8 mouse cellular contexts compared by ENCODE assay signal in the genomic region with DNA sequence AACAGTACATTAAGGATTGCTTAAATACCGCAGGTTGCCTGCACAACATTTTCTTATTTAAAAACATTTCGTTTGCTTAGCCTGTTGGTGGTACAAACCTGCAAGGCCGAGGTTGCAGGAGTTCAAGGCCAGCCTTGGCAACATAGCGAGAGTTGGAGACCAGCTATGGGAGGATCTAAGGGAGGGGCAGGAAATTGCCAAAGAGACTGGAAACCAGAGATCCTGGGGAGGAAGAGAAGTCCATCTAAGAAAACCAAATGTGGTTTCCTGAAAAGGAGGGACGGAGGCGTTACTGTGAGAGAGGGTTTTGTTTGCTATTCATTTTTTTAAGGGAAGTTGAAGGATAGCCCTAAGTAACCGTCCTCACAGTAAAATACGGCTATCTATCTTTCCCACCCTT. TPM values are rescaled to one million over a fixed set of nuclear protein-coding genes. Genes with fewer than 3 reads are reported as not detected.
DNase-seq lines count a peak whose midpoint lies in the region; ATAC-seq and TF ChIP-seq lines count a peak whose summit lies in the region.

No protein-coding gene starts in this region.

- 0 out of 2 replicates have a peak overlapping the region, but pooled peaks have one; percentile 59 for H3K27ac ChIP-seq in spleen, adult 2 months (ENCODE audit: insufficient read depth, low read length)
- H3K27ac ChIP-seq in forebrain, embryonic 14.5 days (ENCODE audit: low read depth, low read length) = no peak overlapping the region
- peak overlapping the region; percentile 96 for H3K27ac ChIP-seq in hindbrain, embryonic 15.5 days (replicated peaks)
- peak overlapping the region; percentile 96 for H3K27ac ChIP-seq in lung, postnatal 0 days (ENCODE audit: low read length)
- H3K27ac ChIP-seq in stomach, embryonic 15.5 days = peak overlapping the region; percentile 100

- no peak for TF ChIP-seq CTCF in spleen, adult 2 months (IDR thresholded peaks at IDR 0.05; ENCODE audit: extremely low read depth, insufficient read depth, insufficient read length, insufficient replicate concordance)
- TF ChIP-seq CTCF in lung, postnatal 0 days (IDR thresholded peaks at IDR 0.05) = no peak

- TF ChIP-seq EP300 in lung, postnatal 0 days (IDR thresholded peaks at IDR 0.05) = peak; percentile 44; the same call in 1 of the 2 replicates

- DNase-seq in spleen, adult 2 months (ENCODE audit: low read depth in 1 of 2, low spot score in 2 of 2) = no peak
- DNase-seq in spleen, postnatal 10 days (ENCODE audit: low spot score in 2 of 2) = no peak
- no peak for DNase-seq in forebrain, embryonic 14.5 days (ENCODE audit: low spot score)
- DNase-seq in lung, postnatal 0 days (ENCODE audit: low spot score) = peak; percentile 66
- no peak for DNase-seq in right cerebral cortex, postnatal 36 days (ENCODE audit: low spot score in 2 of 2)
- DNase-seq in left cerebral cortex, adult 11 months (ENCODE audit: low spot score) = no peak

- H3K27me3 ChIP-seq in spleen, adult 2 months (ENCODE audit: control insufficient read depth, insufficient read depth, low read length) = peaks cover 7% of the 10 kb centered on the region; the same call in 1 of the 2 replicates
- H3K27me3 ChIP-seq in forebrain, embryonic 14.5 days (replicated peaks; ENCODE audit: control insufficient read depth, insufficient read depth, low read length) = no peaks in the 10 kb centered on the region
- no peaks in the 10 kb centered on the region for H3K27me3 ChIP-seq in hindbrain, embryonic 15.5 days
- H3K27me3 ChIP-seq in lung, postnatal 0 days (replicated peaks; ENCODE audit: insufficient read depth, low read length) = no peaks in the 10 kb centered on the region
- H3K27me3 ChIP-seq in stomach, embryonic 15.5 days (replicated peaks) = no peaks in the 10 kb centered on the region

- no peaks in the 10 kb centered on the region for H3K36me3 ChIP-seq in spleen, adult 2 months (ENCODE audit: control insufficient read depth, insufficient read depth, low read length)
- no peaks in the 10 kb centered on the region for H3K36me3 ChIP-seq in forebrain, embryonic 14.5 days (ENCODE audit: control insufficient read depth, insufficient read depth, low read length)
- peaks cover 4% of the 10 kb centered on the region for H3K36me3 ChIP-seq in hindbrain, embryonic 15.5 days
- no peaks in the 10 kb centered on the region for H3K36me3 ChIP-seq in lung, postnatal 0 days (ENCODE audit: insufficient read depth, low read length)
- H3K36me3 ChIP-seq in stomach, embryonic 15.5 days = 0 out of 2 replicates have a peak, but pooled peaks cover 3% of the 10 kb centered on the region

- 25% methylated on average over 8 of the region's 8 CpGs for WGBS in spleen, adult 2 months
- 61% methylated on average over 8 of the region's 8 CpGs for WGBS in forebrain, embryonic 14.5 days
- 62% methylated on average over 8 of the region's 8 CpGs for WGBS in hindbrain, embryonic 15.5 days
- 33% methylated on average over 8 of the region's 8 CpGs for WGBS in lung, postnatal 0 days
- 35% methylated on average over 8 of the region's 8 CpGs for WGBS in stomach, embryonic 15.5 days

- H3K4me2 ChIP-seq in forebrain, embryonic 14.5 days (ENCODE audit: low read length) = peak overlapping the region; percentile 90
- H3K4me2 ChIP-seq in hindbrain, embryonic 15.5 days = peak overlapping the region; percentile 96
- H3K4me2 ChIP-seq in lung, postnatal 0 days (replicated peaks; ENCODE audit: low read depth, low read length) = peak overlapping the region; percentile 96
- peak overlapping the region; percentile 82 for H3K4me2 ChIP-seq in stomach, embryonic 15.5 days

- ATAC-seq in forebrain, embryonic 14.5 days = no peak
- ATAC-seq in hindbrain, embryonic 15.5 days (ENCODE audit: low FRiP score, low read depth) = no peak
- no peak for ATAC-seq in lung, postnatal 0 days
- no peak for ATAC-seq in stomach, embryonic 15.5 days (ENCODE audit: insufficient read depth, low FRiP score, low read depth)

- peak overlapping the region; percentile 97; the same call in 1 of the 2 replicates for H3K9ac ChIP-seq in forebrain, embryonic 14.5 days (ENCODE audit: low read length)
- H3K9ac ChIP-seq in hindbrain, embryonic 15.5 days = peak overlapping the region; percentile 94; the same call in 1 of the 2 replicates
- H3K9ac ChIP-seq in lung, postnatal 0 days (replicated peaks; ENCODE audit: low read depth) = no peak overlapping the region
- H3K9ac ChIP-seq in stomach, embryonic 15.5 days = no peak overlapping the region

- TF ChIP-seq POLR2A in spleen, adult 2 months (IDR thresholded peaks at IDR 0.05; ENCODE audit: low read depth, low read length) = no peak

- peaks cover 9% of the 10 kb centered on the region; the same call in 1 of the 2 replicates for H3K4me1 ChIP-seq in spleen, adult 2 months (ENCODE audit: control insufficient read depth, insufficient read depth, insufficient read length)
- peaks cover 8% of the 10 kb centered on the region; the same call in 1 of the 2 replicates for H3K4me1 ChIP-seq in forebrain, embryonic 14.5 days (ENCODE audit: control insufficient read depth, insufficient read depth, low read length)
- H3K4me1 ChIP-seq in hindbrain, embryonic 15.5 days (replicated peaks) = peaks cover 20% of the 10 kb centered on the region
- H3K4me1 ChIP-seq in lung, postnatal 0 days (ENCODE audit: insufficient read depth, low read depth, low read length) = 0 out of 2 replicates have a peak, but pooled peaks cover 4% of the 10 kb centered on the region
- peaks cover 17% of the 10 kb centered on the region for H3K4me1 ChIP-seq in stomach, embryonic 15.5 days

- H3K4me3 ChIP-seq in spleen, adult 2 months (ENCODE audit: extremely low read depth, insufficient read depth, insufficient read length) = 0 out of 2 replicates have a peak overlapping the region, but pooled peaks have one; percentile 34
- peak overlapping the region; percentile 73 for H3K4me3 ChIP-seq in forebrain, embryonic 14.5 days (ENCODE audit: low read depth, low read length)
- peak overlapping the region; percentile 67 for H3K4me3 ChIP-seq in hindbrain, embryonic 15.5 days
- H3K4me3 ChIP-seq in lung, postnatal 0 days (ENCODE audit: low read depth, low read length) = no peak overlapping the region; the same call in 1 of the 2 replicates
- peak overlapping the region; percentile 87 for H3K4me3 ChIP-seq in stomach, embryonic 15.5 days (replicated peaks)

- H3K9me3 ChIP-seq in forebrain, embryonic 14.5 days (replicated peaks; ENCODE audit: control insufficient read depth, low read length) = 0 out of 2 replicates have a peak, but pooled peaks cover 3% of the 10 kb centered on the region
- no peaks in the 10 kb centered on the region for H3K9me3 ChIP-seq in hindbrain, embryonic 15.5 days
- no peaks in the 10 kb centered on the region for H3K9me3 ChIP-seq in lung, postnatal 0 days (ENCODE audit: low read length)
- no peaks in the 10 kb centered on the region for H3K9me3 ChIP-seq in stomach, embryonic 15.5 days

RNA-seq across cellular contexts. Expression of gene A930033H14Rik, which starts 1.3 kb away (rescaled TPM):
- polyA plus RNA-seq in spleen, adult 2 months (2012; rRNA removed) = 0.53 and 0.58 TPM in 2 replicates
- polyA plus RNA-seq in forebrain, embryonic 14.5 days (2014; fragmentation: Nextera tagmentation; extraction: Ambion mirVana) = 0.71 and 1.0 TPM in 2 replicates
- polyA plus RNA-seq in hindbrain, embryonic 15.5 days (2015; fragmentation: Nextera tagmentation; extraction: Ambion mirVana) = 1.2 and 1.4 TPM in 2 replicates
- 0.90 and 1.00 TPM in 2 replicates for polyA plus RNA-seq in lung, postnatal 0 days (2015; fragmentation: Nextera tagmentation; extraction: Ambion mirVana)
- 2.7 TPM in 2 replicates for polyA plus RNA-seq in stomach, embryonic 15.5 days (2015; fragmentation: Nextera tagmentation; extraction: Ambion mirVana)

Comparison
In these comparisons a context has a peak if more than half of its experiments do, and no peak if none do; other contexts are left out.
1. H3K9ac ChIP-seq: peak in forebrain, embryonic 14.5 days (single experiment) and hindbrain, embryonic 15.5 days (single experiment); none in lung, postnatal 0 days (single experiment) and stomach, embryonic 15.5 days (single experiment).
2. Peak in every context shown above with its lines, with median percentiles within 50 percentile points of each other: H3K4me2 ChIP-seq.